Mouse (Mus musculus) right cerebral cortex, postnatal 36 days (tissue): ENCODE measurements at regions not wholly inside any gene's neighbourhood (a gene's known extent, or its start where the extent isn't known, plus 50 kb on each side); places are given as distances from the start of the nearest gene placed in this dataset.
A peak's percentile ranks its signal among the peaks of the same experiment; 100 is the strongest.

Experiments used
- DNase-seq, 2 experiments: peaks; one replicate each; pipeline ENCODE4 v3.0.0; 2022; ENCODE audit warnings: low spot score in 2 of 2, mixed read lengths in 1 of 2

DNA sequence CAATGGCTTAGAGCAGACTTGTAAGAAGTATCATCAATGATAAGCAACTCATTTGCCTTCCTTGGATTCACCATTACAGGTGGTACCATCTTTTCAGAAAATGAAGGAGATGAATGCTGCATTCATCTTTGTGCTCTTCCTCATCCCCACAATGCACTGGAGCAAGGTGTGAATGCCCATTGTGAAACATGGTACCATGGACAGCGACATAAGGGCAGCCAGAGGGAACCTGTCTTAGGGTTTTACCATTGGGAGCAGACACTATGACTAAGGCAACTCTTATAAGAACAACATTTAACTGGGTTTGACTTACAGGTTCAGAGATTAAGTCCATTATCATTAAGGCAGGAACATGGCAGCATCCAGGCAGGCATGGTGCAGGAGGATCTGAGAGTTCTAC, 60.1 kb upstream of the Kcnj6 start:
- DNase-seq = no peak

DNA sequence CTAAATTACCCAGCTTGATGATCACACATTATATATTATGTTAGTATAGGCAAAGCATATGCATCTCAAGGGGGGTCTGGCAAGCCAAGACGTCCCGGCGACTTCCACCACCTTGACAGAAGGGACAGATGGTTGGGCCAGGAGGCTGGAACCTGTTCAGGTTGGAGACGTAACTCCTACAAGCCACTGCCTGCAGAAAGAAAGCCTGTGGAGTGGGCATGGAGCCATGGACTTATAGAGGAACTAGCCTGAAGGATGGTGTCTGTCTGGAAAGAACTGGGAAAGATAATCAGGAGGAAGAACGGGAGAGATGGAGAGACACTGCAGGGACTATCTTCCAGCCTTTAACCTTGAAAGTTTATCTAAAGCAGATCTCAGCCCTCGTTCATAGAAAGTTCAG, 66.9 kb upstream of the Kcnj6 start:
- DNase-seq = peak in 1 of 2 experiments; percentile 7

- no peak for DNase-seq
These were observed 69.2 kb upstream of the Kcnj6 start for GRCm38 (mm10) chr16:95066687-95067086.

GRCm38 (mm10) chr16:95092471-95093221, 95.1 kb upstream of the Kcnj6 start:
- DNase-seq = peak in 1 of 2 experiments; percentile 4

DNA sequence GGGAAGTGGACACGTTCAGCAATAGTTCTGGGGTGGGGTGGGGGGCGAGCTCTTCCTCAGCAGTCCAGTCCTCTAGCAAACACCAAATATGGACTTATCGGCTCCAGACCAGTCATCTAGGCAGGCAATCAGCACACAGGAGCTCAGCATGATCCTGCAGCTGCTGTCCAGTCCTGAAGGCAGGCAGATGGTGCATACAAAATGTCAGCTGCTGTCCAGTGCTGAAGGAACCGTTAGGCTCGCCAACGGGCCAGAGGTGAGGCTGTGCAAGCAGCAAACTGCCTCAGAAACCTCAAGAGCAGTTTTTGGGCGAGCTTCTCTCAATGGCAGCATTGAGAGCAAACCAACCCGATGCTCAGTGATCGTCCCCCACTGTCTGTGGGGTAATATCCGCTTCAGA, 96.3 kb upstream of the Kcnj6 start:
- DNase-seq = no peak

GRCm38 (mm10) chr16:95100954-95101353, 103.5 kb upstream of the Kcnj6 start:
- no peak for DNase-seq

- DNase-seq = no peak
These were observed 120.0 kb upstream of the Kcnj6 start for GRCm38 (mm10) chr16:95117531-95117930.

DNA sequence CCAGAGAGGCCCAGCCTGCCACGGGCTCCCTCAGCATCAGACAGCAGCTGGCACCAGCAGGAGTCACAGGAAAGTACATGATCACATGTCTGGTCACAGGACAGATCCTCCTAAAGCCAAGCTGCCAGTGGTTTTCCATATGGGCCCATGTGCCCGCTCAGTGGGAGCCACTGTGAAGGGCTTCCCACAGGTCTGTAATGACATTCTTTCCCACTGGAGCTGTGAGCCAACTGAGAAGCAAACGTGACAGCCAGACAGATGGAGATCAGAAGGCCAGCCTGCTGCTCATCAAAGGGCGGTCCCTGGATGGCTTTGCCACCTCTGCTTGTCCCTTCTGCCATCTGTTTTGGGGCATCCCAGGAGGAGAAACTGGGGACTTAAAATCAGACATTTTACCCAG, 121.8 kb upstream of the Kcnj6 start:
- DNase-seq = no peak

- no peak for DNase-seq
These were observed 124.5 kb upstream of the Kcnj6 start for GRCm38 (mm10) chr16:95122048-95122447.

GRCm38 (mm10) chr16:95127616-95128015, 129.7 kb upstream of the Kcnj15 start:
- DNase-seq = no peak

DNA sequence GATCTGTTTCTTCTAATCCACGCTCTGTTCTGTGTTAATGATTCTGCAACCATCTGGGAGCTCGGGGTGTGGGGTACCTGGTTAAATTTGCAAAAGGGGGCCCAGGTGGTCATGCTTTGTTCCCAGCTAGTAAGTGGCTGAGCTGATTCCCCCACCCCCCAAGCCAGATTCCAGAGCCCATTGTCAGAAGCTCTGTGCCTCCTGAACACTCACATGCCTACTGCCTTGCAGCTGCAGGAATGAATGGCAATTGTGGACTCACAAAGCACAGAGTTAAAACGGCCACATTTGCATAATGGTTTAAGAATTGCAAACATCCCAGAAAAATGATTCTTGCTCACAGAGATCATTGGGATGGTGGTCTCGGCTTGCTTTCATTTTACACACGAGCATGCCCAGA, 125.5 kb upstream of the Kcnj15 start:
- DNase-seq = no peak

DNA sequence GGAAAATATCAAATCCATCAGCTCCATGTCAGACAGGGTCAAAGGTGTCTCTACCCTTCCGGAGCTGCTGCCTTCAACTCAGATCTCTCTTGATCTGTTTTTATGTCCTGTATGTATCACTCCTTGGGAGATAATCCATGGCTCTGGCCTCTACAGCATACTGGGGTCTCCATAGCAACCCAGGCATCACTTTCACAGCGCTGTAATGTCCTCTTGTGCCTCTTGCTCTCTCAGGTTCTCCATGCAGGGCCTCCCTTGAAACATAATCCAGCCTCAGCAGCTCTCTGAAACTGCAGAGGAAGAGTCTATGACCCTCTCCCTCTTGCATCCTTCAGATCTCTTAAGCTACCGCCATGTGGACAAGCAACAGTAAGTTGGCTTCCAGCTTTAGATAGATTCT, 118.5 kb upstream of the Kcnj15 start:
- DNase-seq = no peak

- DNase-seq = no peak
These were observed 115.6 kb upstream of the Kcnj15 start for GRCm38 (mm10) chr16:95141510-95142394.

DNA sequence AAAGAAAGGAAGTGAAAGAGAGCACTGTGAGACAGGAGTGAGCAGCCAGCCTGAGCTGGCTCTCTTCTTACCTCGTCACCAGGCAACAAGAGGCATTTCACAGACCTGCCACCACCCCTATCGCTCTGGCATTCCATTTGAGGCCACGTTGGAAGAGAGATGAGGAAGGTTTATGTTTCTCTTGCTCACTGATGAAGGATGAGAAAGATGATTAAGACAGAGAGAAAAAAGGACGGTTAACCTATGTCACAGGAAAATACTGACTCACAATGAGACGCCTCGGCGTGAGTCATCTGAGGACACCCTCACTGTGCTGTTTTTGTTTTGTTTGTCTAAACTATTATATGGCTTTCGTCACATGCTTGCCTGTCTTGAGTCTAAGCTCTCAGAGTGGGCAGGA, 106.9 kb upstream of the Kcnj15 start:
- DNase-seq = no peak

GRCm38 (mm10) chr16:95151499-95151898, 105.9 kb upstream of the Kcnj15 start:
- no peak for DNase-seq

DNA sequence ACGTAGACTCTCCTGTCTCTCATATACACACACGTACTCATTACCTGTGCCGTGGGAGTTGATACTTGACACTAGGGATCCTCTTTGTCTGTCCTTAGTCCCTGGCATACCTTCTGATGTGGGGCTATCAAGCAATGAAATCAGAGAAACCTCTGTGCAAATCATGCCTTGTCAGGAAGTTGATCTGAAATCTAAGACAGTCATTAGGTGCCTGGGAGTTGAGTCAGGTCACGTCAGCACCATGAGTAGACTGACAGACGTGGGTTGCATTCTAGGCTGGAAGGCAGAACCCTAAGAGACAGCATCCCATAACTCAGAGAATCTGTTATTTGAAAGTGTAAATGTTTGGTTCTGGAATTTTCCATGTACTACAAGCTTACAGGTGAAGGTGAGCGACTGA, 105.4 kb upstream of the Kcnj15 start:
- DNase-seq = no peak

DNA sequence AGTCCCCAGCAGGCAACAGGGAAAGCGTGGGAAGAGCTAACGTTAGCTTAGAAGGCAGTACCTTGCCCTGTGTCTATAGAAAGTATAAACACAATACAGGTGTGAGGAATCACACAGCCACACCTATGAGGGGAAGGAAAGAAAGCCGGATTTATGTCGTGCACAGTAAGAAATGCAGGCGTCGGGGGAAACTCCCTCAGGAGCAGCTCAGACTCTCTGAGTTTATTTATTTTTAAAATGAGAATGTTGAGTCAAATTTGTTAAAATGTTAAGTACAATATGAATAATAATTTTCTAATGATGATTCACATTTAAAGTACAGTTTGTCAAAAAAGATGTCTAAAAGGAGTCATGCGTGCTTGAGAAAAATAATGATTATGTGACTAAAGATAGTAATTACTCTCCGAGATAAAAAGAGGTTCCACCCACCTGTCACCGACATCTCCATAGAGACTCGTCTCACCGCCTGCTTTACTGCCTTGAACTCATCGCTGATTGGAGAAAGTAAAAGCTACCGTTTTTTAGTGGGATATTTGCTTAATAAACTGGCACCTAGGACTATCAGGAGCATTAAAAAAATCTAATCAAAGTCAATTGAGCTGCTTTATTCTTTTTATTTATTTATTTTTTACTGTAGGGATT, 104.5 kb upstream of the Kcnj15 start:
- DNase-seq = no peak

DNA sequence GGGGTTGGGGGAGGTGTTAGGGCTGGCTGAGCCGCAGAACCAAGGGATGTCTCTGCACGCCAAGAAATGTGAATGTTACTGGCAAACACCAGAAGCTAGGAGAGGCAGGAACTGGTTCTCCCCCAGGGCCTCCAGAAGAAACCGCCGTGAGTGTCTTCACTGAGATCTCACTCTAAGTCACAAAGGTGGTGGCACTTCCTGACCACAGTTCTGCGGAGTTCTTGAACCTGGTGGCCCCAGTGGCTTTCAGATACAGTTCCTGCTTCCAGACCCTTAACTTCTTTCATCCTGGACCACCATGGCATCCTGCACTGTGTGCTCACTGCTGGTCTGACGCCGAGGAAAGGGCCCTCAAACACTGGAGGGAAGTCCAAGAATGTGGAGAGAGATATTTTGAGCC, 89.0 kb upstream of the Kcnj15 start:
- no peak for DNase-seq

DNA sequence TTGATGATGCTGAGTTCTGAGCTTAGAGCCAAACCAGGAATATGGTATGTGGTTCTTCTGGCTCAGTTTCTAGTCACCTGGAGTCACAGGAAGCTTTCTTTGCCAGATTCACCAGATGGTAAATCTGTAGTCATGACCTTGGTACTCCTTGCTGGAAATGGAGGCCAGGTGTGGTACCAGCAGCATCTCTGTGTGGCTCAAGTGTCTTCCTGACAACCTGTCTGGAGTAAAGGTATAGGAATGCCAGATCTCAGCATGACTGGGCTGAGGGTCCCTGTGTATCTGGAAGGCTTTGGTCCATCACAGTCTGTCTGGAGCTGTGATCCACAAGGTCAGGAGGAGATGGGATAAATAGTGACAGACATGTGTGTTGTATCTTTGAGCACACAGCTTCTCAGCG, 88.0 kb upstream of the Kcnj15 start:
- no peak for DNase-seq

GRCm38 (mm10) chr16:95180562-95180961, 76.8 kb upstream of the Kcnj15 start:
- no peak for DNase-seq

GRCm38 (mm10) chr16:95185341-95185740, 72.0 kb upstream of the Kcnj15 start:
- no peak for DNase-seq

DNA sequence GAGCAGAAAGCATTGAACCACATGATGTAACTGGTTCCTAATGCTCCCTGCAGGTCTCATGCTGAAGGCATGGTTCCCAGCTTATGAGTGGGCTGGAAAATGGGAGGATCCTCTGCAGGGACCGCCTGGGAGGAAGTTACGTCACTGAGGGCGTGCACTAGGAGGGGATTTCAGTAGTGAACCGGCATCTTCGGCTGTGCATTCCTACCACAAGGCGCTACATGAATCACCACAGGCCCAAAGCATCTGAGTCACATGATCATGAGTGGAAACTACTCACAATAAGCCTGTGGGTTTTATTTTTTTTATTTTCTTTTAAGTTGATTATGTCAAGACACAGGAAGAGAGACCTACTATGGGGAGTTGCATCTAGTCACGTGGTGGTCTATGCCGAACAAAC, 68.2 kb upstream of the Kcnj15 start:
- no peak for DNase-seq

- no peak for DNase-seq
These were observed 63.2 kb upstream of the Kcnj15 start for GRCm38 (mm10) chr16:95194151-95194550.
